26 mouse cellular contexts compared by ENCODE assay signal in genomic region chr2:71333986-71334822, GRCm38 (mm10). TPM values are rescaled to one million over a fixed set of nuclear protein-coding genes. Genes with fewer than 3 reads are reported as not detected.
DNase-seq lines count a peak whose midpoint lies in the region; ATAC-seq and TF ChIP-seq lines count a peak whose summit lies in the region.
"Had no signal": no experiment of that assay in that cellular context is flagged by ENCODE, and none has a peak within 500 bp of the region (broad histone marks: within the 10 kb centered on the region; RNA-seq: fewer than 3 reads in every experiment).

No protein-coding gene starts in this region.

- H3K27ac ChIP-seq in ES-E14 (ENCODE audit: insufficient read depth, low read depth, low read length, poor library complexity, severe bottlenecking) = peak overlapping the region; percentile 41; the same call in 1 of the 2 replicates
- H3K27ac ChIP-seq in midbrain, embryonic 15.5 days = no peak overlapping the region
- H3K27ac ChIP-seq: embryonic facial prominence, embryonic 12.5 days; embryonic facial prominence, embryonic 15.5 days; gastrocnemius, adult 2 months; heart, adult 2 months; heart, embryonic 10.5 days; heart, embryonic 13.5 days; hindbrain, embryonic 12.5 days; hindbrain, embryonic 15.5 days had no signal

- in situ Hi-C loops in ES-E14 (cut with MboI; ENCODE audit: low sequenced_read_pairs in 2 of 2, unreplicated experiment in 2 of 2) = no loop called here

- H3K9me3 ChIP-seq in ES-E14 (ENCODE audit: control insufficient read depth, insufficient read depth, low read depth, low read length) = no peaks in the 10 kb centered on the region
- no peaks in the 10 kb centered on the region for H3K9me3 ChIP-seq in midbrain, embryonic 15.5 days
- H3K9me3 ChIP-seq: embryonic facial prominence, embryonic 12.5 days; embryonic facial prominence, embryonic 15.5 days; heart, embryonic 10.5 days; heart, embryonic 13.5 days; hindbrain, embryonic 12.5 days; hindbrain, embryonic 15.5 days had no signal

- no peak for ATAC-seq in activated CD4-positive, CD25-positive, alpha-beta regulatory T cell, adult 4 months
- ATAC-seq in cerebellum, adult (ENCODE audit: insufficient number of reproducible peaks, low FRiP score, low TSS enrichment) = no peak
- ATAC-seq in midbrain, embryonic 15.5 days (replicated peaks) = no peak
- ATAC-seq: forebrain, embryonic 14.5 days; forebrain, postnatal 0 days; intestine, postnatal 0 days had no signal

- no peaks in the 10 kb centered on the region for H3K27me3 ChIP-seq in midbrain, embryonic 15.5 days (replicated peaks)
- H3K27me3 ChIP-seq: embryonic facial prominence, embryonic 12.5 days; embryonic facial prominence, embryonic 15.5 days; heart, embryonic 13.5 days; hindbrain, embryonic 12.5 days; hindbrain, embryonic 15.5 days had no signal

- no peak overlapping the region for H3K4me2 ChIP-seq in midbrain, embryonic 15.5 days
- H3K4me2 ChIP-seq: embryonic facial prominence, embryonic 12.5 days; embryonic facial prominence, embryonic 15.5 days; heart, embryonic 13.5 days; hindbrain, embryonic 12.5 days; hindbrain, embryonic 15.5 days had no signal

- peak overlapping the region; percentile 11 to 52 for H3K4me3 ChIP-seq in ES-E14 (ENCODE audit: insufficient read depth in 1 of 2, low read depth in 1 of 2, low read length in 2 of 2, poor library complexity in 1 of 2, severe bottlenecking in 1 of 2)
- H3K4me3 ChIP-seq in midbrain, embryonic 15.5 days = no peak overlapping the region
- H3K4me3 ChIP-seq: embryonic facial prominence, embryonic 12.5 days; embryonic facial prominence, embryonic 15.5 days; gastrocnemius, adult 2 months; heart, adult 2 months; heart, embryonic 10.5 days; heart, embryonic 13.5 days; hindbrain, embryonic 12.5 days; hindbrain, embryonic 15.5 days had no signal

- 92% methylated on average over 22 of the region's 22 CpGs for WGBS in midbrain, embryonic 15.5 days

- 0 out of 2 replicates have a peak, but pooled peaks cover 4% of the 10 kb centered on the region for H3K36me3 ChIP-seq in ES-E14 (ENCODE audit: control insufficient read depth, insufficient read depth, low read length, poor library complexity, severe bottlenecking)
- peaks cover 7% of the 10 kb centered on the region; the same call in 1 of the 2 replicates for H3K36me3 ChIP-seq in midbrain, embryonic 15.5 days (replicated peaks)
- H3K36me3 ChIP-seq: embryonic facial prominence, embryonic 15.5 days had no signal

- H3K9ac ChIP-seq in ES-E14 (ENCODE audit: insufficient read depth, low read depth, low read length, poor library complexity, severe bottlenecking) = peak overlapping the region; percentile 68
- H3K9ac ChIP-seq in midbrain, embryonic 15.5 days = no peak overlapping the region
- H3K9ac ChIP-seq: embryonic facial prominence, embryonic 12.5 days; embryonic facial prominence, embryonic 15.5 days; forebrain, postnatal 0 days; heart, embryonic 13.5 days; hindbrain, embryonic 12.5 days; hindbrain, embryonic 15.5 days had no signal

- H3K4me1 ChIP-seq in ES-E14 (ENCODE audit: control insufficient read depth in 2 of 2, insufficient read depth in 2 of 2, low read length in 2 of 2, poor library complexity in 1 of 2) = peaks cover 9% of the 10 kb centered on the region in 2 experiments
- H3K4me1 ChIP-seq in midbrain, embryonic 15.5 days = no peaks in the 10 kb centered on the region
- H3K4me1 ChIP-seq: embryonic facial prominence, embryonic 12.5 days; embryonic facial prominence, embryonic 15.5 days; heart, embryonic 10.5 days; heart, embryonic 13.5 days; hindbrain, embryonic 12.5 days; hindbrain, embryonic 15.5 days had no signal

- peak; percentile 66 for DNase-seq in heart, adult 11 months
- DNase-seq in heart, postnatal 4 days = no peak
- no peak for DNase-seq in ES-E14 (ENCODE audit: low read depth, low spot score)
- peak; percentile 60 for DNase-seq in brain, adult 2 months (ENCODE audit: low read depth, low spot score)
- DNase-seq: adrenal gland, adult 8-10 months; adrenal gland, postnatal 25 days; cerebellum, adult 11 months; cerebellum, adult 2 months; cerebellum, adult 9-11 months; cerebellum, postnatal 25 days; forebrain, postnatal 0 days; gastrocnemius, adult 2 months; gastrocnemius, postnatal 25 days; heart, adult 2 months; heart, postnatal 14 days had no signal

TF ChIP-seq in ES-E14, 5 proteins besides CTCF, POLR2A, EP300 and RAD21:
- TF ChIP-seq CHD2 (IDR thresholded peaks at IDR 0.05; ENCODE audit: low read depth, low read length) = no peak
- no peak for TF ChIP-seq ZC3H11A (IDR thresholded peaks at IDR 0.05; ENCODE audit: borderline replicate concordance, low read depth, low read length)
- no peak for TF ChIP-seq HCFC1 (IDR thresholded peaks at IDR 0.05; ENCODE audit: borderline replicate concordance, insufficient read depth, low read length)
- peak; percentile 81 for TF ChIP-seq ZNF384 (IDR thresholded peaks at IDR 0.05; ENCODE audit: low read depth, low read length)

RNA-seq across cellular contexts. Expression of gene Slc25a12, which starts 33.3 kb away (rescaled TPM):
- total RNA-seq in heart, postnatal 4 days (2021) = 100 to 1,000 TPM; 175 to 176 TPM
- total RNA-seq in ES-E14 (2012; rRNA removed) = 42.6 and 44.2 TPM in 2 replicates
- 10 to 100 TPM; 56.8 to 60.5 TPM for polyA plus RNA-seq in activated CD4-positive, CD25-positive, alpha-beta regulatory T cell, adult 4 months (2017; shearing (Covaris generic))
- 101 and 109 TPM in 2 replicates for polyA plus RNA-seq in midbrain, embryonic 15.5 days (2015; fragmentation: Nextera tagmentation; extraction: Ambion mirVana)

RNA-seq across cellular contexts. Expression of gene Hat1, which starts 54.6 kb away (rescaled TPM):
- total RNA-seq in heart, postnatal 4 days (2021) = 10 to 100 TPM; 75.3 to 76.0 TPM
- total RNA-seq in ES-E14 (2012; rRNA removed) = 210 and 242 TPM in 2 replicates
- 10 to 100 TPM; 66.8 to 77.4 TPM for polyA plus RNA-seq in activated CD4-positive, CD25-positive, alpha-beta regulatory T cell, adult 4 months (2017; shearing (Covaris generic))
- polyA plus RNA-seq in midbrain, embryonic 15.5 days (2015; fragmentation: Nextera tagmentation; extraction: Ambion mirVana) = 42.2 and 45.7 TPM in 2 replicates

Comparison
In these comparisons a context has a peak if more than half of its experiments do, and no peak if none do; other contexts are left out.
1. DNase-seq: peak in heart, adult 11 months (single experiment) and brain, adult 2 months (single experiment); none in heart, postnatal 4 days (single experiment) and ES-E14 (single experiment).